Mouse (Mus musculus) stomach, postnatal 0 days (tissue): ENCODE measurements at regions not wholly inside any gene's neighbourhood (a gene's known extent, or its start where the extent isn't known, plus 50 kb on each side); places are given as distances from the start of the nearest gene placed in this dataset.

Experiments used
- CTCF ChIP-seq: IDR thresholded peaks from 2 replicates; pipeline ENCODE4 v1.5.1; 2016; ENCODE audit warnings: antibody characterized with exemption, low read depth, mild to moderate bottlenecking, moderate library complexity
- EP300 ChIP-seq: optimal IDR thresholded peaks from 2 replicates; pipeline ENCODE3; 2016; ENCODE audit warnings: antibody characterized with exemption

GRCm38 (mm10) chr7:113117599-113117998 is 89.7 kb upstream of the Arntl start:
- TF ChIP-seq CTCF (no peak), EP300 (no peak)
